Mouse (Mus musculus): ENCODE results near the gene Ank2. TPM values are rescaled to one million over a fixed set of nuclear protein-coding genes. Genes with fewer than 3 reads are reported as not detected.

Gene Ank2
- total and polyA plus RNA-seq, 3 experiments, result 96.1 to 290 (median 269) TPM

DNA sequence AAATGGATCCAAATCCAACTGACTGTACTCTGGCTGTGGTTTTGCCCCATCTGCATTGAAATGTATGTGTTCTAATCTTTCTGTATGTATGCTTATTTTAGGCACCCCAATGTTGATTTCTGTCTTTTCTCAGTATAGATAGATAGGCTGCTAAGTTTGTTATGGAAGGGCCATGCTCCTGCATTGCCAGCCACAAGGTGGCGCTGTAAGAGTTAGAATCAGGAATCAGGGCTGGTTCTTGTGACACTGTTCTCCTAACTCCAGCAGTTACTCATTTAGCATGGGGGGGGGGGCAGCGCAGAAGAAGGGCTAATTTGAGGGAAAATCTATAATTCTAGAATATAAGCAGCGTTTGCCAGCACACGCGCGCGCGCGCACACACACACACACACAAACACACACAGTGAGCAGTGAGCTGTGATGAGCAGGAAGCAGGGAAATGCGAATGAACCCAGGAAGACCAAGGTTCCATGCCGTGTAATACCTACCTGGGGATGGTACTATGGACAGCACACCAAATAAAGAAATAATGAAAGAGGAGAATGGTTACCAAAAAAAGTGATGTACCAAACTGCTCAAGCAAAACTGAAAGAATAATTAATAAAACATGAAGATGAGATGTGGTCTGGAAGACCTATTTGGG is 520.3 kb downstream of the Ank2 start:
- no peak overlapping the region for H3K9ac ChIP-seq (ENCODE audit: low read depth, low read length)
- H3K27me3 ChIP-seq (ENCODE audit: control insufficient read depth, insufficient read depth, low read length), result no peaks in the 10 kb centered on the region
- intact Hi-C loops (cut with DNase I), result no loop called here
- no peak overlapping the region for H3K27ac ChIP-seq
- TF ChIP-seq CTCF (IDR thresholded peaks at IDR 0.05) (peak; percentile 70), POLR2A (IDR thresholded peaks at IDR 0.05; ENCODE audit: insufficient read depth, low read depth, low read length) (no peak), EP300 (IDR thresholded peaks at IDR 0.05; ENCODE audit: insufficient read depth, low read depth, low read length) (0 out of 2 replicates have a peak, but pooled peaks have one; percentile 43)
- no peaks in the 10 kb centered on the region for H3K4me1 ChIP-seq (ENCODE audit: control insufficient read depth, insufficient read depth, low read length)
- no peaks in the 10 kb centered on the region for H3K36me3 ChIP-seq (ENCODE audit: control insufficient read depth, insufficient read depth, low read length)
- H3K79me2 ChIP-seq (replicated peaks; ENCODE audit: control insufficient read depth, insufficient read depth, low read length), result no peaks in the 10 kb centered on the region
- WGBS, result 66% methylated on average over 11 of the region's 11 CpGs
- DNase-seq, result peak; percentile 52 to 72
- H3K4me3 ChIP-seq, result no peak overlapping the region

DNA sequence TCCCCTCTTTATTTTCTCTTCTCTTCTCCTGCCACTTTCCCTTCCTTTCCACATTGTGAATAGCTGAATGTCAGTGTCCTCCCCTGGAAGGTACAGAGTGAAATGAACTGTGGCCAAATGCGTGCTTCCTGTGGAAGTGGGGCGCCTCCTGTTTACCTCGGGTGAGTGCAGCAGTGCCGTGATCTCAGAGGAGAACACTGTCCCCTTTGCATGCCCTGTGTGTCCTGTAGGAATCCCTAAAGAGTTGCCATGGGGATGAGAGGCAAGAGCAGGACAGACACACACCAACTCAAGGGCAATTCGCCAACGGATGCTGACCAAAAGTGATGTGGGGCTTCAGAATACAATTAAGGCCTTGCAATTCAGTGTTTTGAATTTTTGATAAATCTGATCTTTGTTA is 521.8 kb downstream of the Ank2 start:
- no peak for DNase-seq
- no peaks in the 10 kb centered on the region for H3K4me1 ChIP-seq (ENCODE audit: control insufficient read depth, insufficient read depth, low read length)
- WGBS, result 52% methylated on average over 6 of the region's 6 CpGs
- TF ChIP-seq POLR2A (IDR thresholded peaks at IDR 0.05; ENCODE audit: insufficient read depth, low read depth, low read length), result no peak
- TF ChIP-seq CTCF (IDR thresholded peaks at IDR 0.05), result no peak
- no peak for TF ChIP-seq EP300 (IDR thresholded peaks at IDR 0.05; ENCODE audit: insufficient read depth, low read depth, low read length)
- no peak overlapping the region for H3K4me3 ChIP-seq
- H3K9ac ChIP-seq (ENCODE audit: low read depth, low read length), result no peak overlapping the region
- no peaks in the 10 kb centered on the region for H3K36me3 ChIP-seq (ENCODE audit: control insufficient read depth, insufficient read depth, low read length)
- no peak overlapping the region for H3K27ac ChIP-seq
- intact Hi-C loops (cut with DNase I), result no loop called here
- no peaks in the 10 kb centered on the region for H3K79me2 ChIP-seq (replicated peaks; ENCODE audit: control insufficient read depth, insufficient read depth, low read length)
- H3K27me3 ChIP-seq (ENCODE audit: control insufficient read depth, insufficient read depth, low read length), result no peaks in the 10 kb centered on the region

DNA sequence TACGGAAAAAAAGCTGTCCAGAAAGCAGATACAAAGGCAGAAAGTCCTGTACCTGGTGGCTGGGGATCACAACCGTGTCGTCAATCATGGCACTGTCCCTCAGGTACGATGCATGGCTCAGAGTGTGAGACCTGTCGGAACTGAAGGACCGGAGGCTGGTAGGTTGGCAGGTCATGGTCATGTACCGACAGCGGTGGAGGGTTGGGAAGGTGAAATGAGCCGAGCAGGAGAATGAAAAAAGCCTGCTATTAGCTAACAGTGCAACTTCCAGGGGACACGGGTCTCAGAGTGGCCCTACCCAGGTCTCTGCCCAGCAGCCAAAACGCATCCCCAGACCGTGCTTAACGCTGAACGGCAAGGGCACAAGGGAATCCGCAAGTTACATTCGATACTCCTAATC is 522.4 kb downstream of the Ank2 start:
- TF ChIP-seq POLR2A (IDR thresholded peaks at IDR 0.05; ENCODE audit: insufficient read depth, low read depth, low read length), result no peak
- no peak for TF ChIP-seq EP300 (IDR thresholded peaks at IDR 0.05; ENCODE audit: insufficient read depth, low read depth, low read length)
- TF ChIP-seq CTCF (IDR thresholded peaks at IDR 0.05), result no peak
- Histone ChIP-seq H3K27ac (no peak overlapping the region), H3K79me2 (replicated peaks; ENCODE audit: control insufficient read depth, insufficient read depth, low read length) (no peaks in the 10 kb centered on the region), H3K36me3 (ENCODE audit: control insufficient read depth, insufficient read depth, low read length) (no peaks in the 10 kb centered on the region), H3K27me3 (ENCODE audit: control insufficient read depth, insufficient read depth, low read length) (no peaks in the 10 kb centered on the region), H3K4me1 (ENCODE audit: control insufficient read depth, insufficient read depth, low read length) (no peaks in the 10 kb centered on the region), H3K9ac (ENCODE audit: low read depth, low read length) (no peak overlapping the region), H3K4me3 (no peak overlapping the region)
- 87% methylated on average over 16 of the region's 16 CpGs for WGBS
- DNase-seq, result no peak
- intact Hi-C loops (cut with DNase I), result no loop called here

DNA sequence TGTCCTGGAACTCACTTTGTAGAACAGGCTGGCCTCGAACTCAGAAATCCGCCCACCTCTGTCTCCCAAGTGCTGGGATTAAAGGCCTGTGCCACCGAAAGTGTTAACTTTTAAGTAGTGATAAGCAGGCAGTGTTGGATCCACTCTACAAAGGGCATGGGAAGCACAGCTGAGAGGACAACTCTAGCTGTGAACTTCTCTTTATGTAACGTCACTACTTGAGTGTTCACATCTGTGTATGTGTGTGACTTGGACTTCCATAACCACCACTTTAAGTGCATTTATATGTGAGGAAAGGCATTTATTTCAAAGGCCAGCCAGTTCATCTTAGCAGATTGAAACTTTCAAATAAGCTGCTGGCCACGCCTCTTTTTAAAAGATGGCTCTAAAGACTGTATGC is 523.7 kb downstream of the Ank2 start:
- no peak overlapping the region for H3K4me3 ChIP-seq
- H3K4me1 ChIP-seq (ENCODE audit: control insufficient read depth, insufficient read depth, low read length), result no peaks in the 10 kb centered on the region
- H3K79me2 ChIP-seq (replicated peaks; ENCODE audit: control insufficient read depth, insufficient read depth, low read length), result no peaks in the 10 kb centered on the region
- H3K36me3 ChIP-seq (ENCODE audit: control insufficient read depth, insufficient read depth, low read length), result no peaks in the 10 kb centered on the region
- TF ChIP-seq POLR2A (IDR thresholded peaks at IDR 0.05; ENCODE audit: insufficient read depth, low read depth, low read length) (no peak), CTCF (IDR thresholded peaks at IDR 0.05) (no peak), EP300 (IDR thresholded peaks at IDR 0.05; ENCODE audit: insufficient read depth, low read depth, low read length) (no peak)
- no peak for DNase-seq
- H3K27me3 ChIP-seq (ENCODE audit: control insufficient read depth, insufficient read depth, low read length), result no peaks in the 10 kb centered on the region
- no peak overlapping the region for H3K27ac ChIP-seq
- intact Hi-C loops (cut with DNase I), result no loop called here
- no peak overlapping the region for H3K9ac ChIP-seq (ENCODE audit: low read depth, low read length)
- WGBS, result 74% methylated on average over 5 of the region's 5 CpGs

DNA sequence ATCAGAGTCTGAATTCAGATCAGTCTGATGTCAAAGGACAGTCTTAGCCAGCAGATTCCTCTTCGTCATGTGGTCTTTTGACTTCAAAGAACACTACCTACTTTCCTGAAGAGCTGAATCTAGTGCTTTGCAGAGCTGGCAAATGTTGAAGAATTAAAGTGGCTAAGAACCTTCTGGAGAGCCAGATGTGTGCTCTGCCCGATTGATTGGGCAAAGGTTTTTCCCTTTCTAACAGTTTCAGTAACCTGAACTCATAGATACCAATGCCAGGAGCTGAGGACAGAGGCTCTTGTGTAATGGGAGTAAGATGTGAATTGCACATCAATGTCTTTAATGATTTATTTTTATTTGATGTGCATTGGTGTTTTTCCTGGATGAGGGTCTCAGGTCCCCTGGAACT is 525.6 kb downstream of the Ank2 start:
- no peak overlapping the region for H3K9ac ChIP-seq (ENCODE audit: low read depth, low read length)
- no peaks in the 10 kb centered on the region for H3K36me3 ChIP-seq (ENCODE audit: control insufficient read depth, insufficient read depth, low read length)
- H3K27me3 ChIP-seq (ENCODE audit: control insufficient read depth, insufficient read depth, low read length), result no peaks in the 10 kb centered on the region
- H3K4me3 ChIP-seq, result no peak overlapping the region
- 83% methylated on average over 2 of the region's 2 CpGs for WGBS
- TF ChIP-seq POLR2A (IDR thresholded peaks at IDR 0.05; ENCODE audit: insufficient read depth, low read depth, low read length) (no peak), CTCF (IDR thresholded peaks at IDR 0.05) (no peak)
- no peaks in the 10 kb centered on the region for H3K4me1 ChIP-seq (ENCODE audit: control insufficient read depth, insufficient read depth, low read length)
- H3K79me2 ChIP-seq (replicated peaks; ENCODE audit: control insufficient read depth, insufficient read depth, low read length), result no peaks in the 10 kb centered on the region
- H3K27ac ChIP-seq, result no peak overlapping the region
- DNase-seq, result no peak
- intact Hi-C loops (cut with DNase I), result no loop called here

DNA sequence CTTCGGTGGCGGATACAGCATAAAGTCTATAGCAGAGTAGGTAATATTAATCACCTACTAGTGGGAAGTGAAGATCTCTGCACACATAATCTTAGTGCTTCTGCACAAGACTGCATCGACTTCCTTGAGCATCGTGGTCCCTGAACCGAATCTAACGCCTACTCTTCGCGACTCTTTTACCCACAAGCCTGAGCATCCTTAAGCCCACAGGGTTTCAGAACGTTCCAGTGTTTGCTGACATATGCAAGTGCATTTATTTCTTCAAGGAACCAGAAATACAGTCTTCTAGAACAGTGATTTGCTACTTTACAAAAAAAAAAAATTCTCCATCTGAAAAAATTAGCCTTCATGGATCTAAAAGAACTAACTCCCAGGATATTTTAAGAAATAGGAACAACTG is 527.6 kb downstream of the Ank2 start:
- Histone ChIP-seq H3K9ac (ENCODE audit: low read depth, low read length) (no peak overlapping the region), H3K27ac (no peak overlapping the region), H3K27me3 (ENCODE audit: control insufficient read depth, insufficient read depth, low read length) (no peaks in the 10 kb centered on the region), H3K79me2 (replicated peaks; ENCODE audit: control insufficient read depth, insufficient read depth, low read length) (no peaks in the 10 kb centered on the region), H3K36me3 (ENCODE audit: control insufficient read depth, insufficient read depth, low read length) (no peaks in the 10 kb centered on the region), H3K4me1 (ENCODE audit: control insufficient read depth, insufficient read depth, low read length) (no peaks in the 10 kb centered on the region), H3K4me3 (no peak overlapping the region)
- no peak for DNase-seq
- WGBS, result 91% methylated on average over 9 of the region's 9 CpGs
- intact Hi-C loops (cut with DNase I), result no loop called here
- TF ChIP-seq POLR2A (IDR thresholded peaks at IDR 0.05; ENCODE audit: insufficient read depth, low read depth, low read length), result no peak
- no peak for TF ChIP-seq CTCF (IDR thresholded peaks at IDR 0.05)
- TF ChIP-seq EP300 (IDR thresholded peaks at IDR 0.05; ENCODE audit: insufficient read depth, low read depth, low read length), result no peak

All from heart, adult 2 months (tissue).